Mouse (Mus musculus) intestine, embryonic 16.5 days (tissue): ENCODE data around the gene Bank1. TPM values are rescaled to one million over a fixed set of nuclear protein-coding genes. Genes with fewer than 3 reads are reported as not detected.

ENCODE experiments used
- ATAC-seq: fragments of 200-750 bp; cut with Nextera tagmentation; 2 replicates; pipeline ENCODE4 v1.8.0; 2017; ENCODE audit warnings: moderate TSS enrichment, moderate library complexity
- H3K27ac ChIP-seq: fragments of 300-500 bp; sonication (generic); 2 replicates; pipeline ENCODE4 v1.5.1; 2014; ENCODE audit warnings: mild to moderate bottlenecking, low read length
- H3K27me3 ChIP-seq: fragments of 300-500 bp; sonication (generic); replicated peaks from 2 replicates; pipeline ENCODE4 v1.6.1; 2014; ENCODE audit warnings: low read length, control low read depth, mixed read lengths; ENCODE audit not compliant: control insufficient read depth, insufficient read depth
- H3K36me3 ChIP-seq: fragments of 300-500 bp; sonication (generic); 2 replicates; pipeline ENCODE4 v1.6.1; 2014; ENCODE audit warnings: low read length, control low read depth; ENCODE audit not compliant: control insufficient read depth, insufficient read depth
- H3K4me1 ChIP-seq: fragments of 300-500 bp; sonication (generic); 2 replicates; pipeline ENCODE4 v1.6.1; 2014; ENCODE audit warnings: low read length, control low read depth, mixed read lengths; ENCODE audit not compliant: control insufficient read depth, insufficient read depth
- H3K4me2 ChIP-seq: fragments of 300-500 bp; sonication (generic); 2 replicates; pipeline ENCODE4 v1.6.1; 2014; ENCODE audit warnings: low read depth, low read length, control low read depth
- H3K4me3 ChIP-seq: fragments of 300-500 bp; sonication (generic); 2 replicates; pipeline ENCODE4 v1.5.1; 2014; ENCODE audit warnings: mild to moderate bottlenecking, low read length
- H3K9ac ChIP-seq: fragments of 300-500 bp; sonication (generic); 2 replicates; pipeline ENCODE4 v1.6.1; 2014; ENCODE audit warnings: low read depth, low read length
- H3K9me3 ChIP-seq: fragments of 300-500 bp; sonication (generic); 2 replicates; pipeline ENCODE4 v1.6.1; 2016; ENCODE audit warnings: low read length, control low read depth; ENCODE audit not compliant: control insufficient read depth
- whole genome bisulfite sequencing: fragments of 180-500 bp; shearing (Covaris S2); extraction: QIAGEN DNeasy Blood & Tissue Kit; methylation state at CpG from one replicate; pipeline ENCODE4 v1.1.7; 2014; 5-methylcytosine and 5-hydroxymethylcytosine counted together
- polyA plus RNA-seq: library from polyadenylated mRNA; unstranded; fragments of >200 nt; fragmentation: Nextera tagmentation; extraction: Ambion mirVana; gene quantifications from 2 replicates; pipeline ENCODE4 v1.2.1, GENCODE M21; 2015

The Bank1 gene
- polyA plus RNA-seq: 1.8 and 1.9 TPM in 2 replicates

GRCm38 (mm10) chr3:136325783-136326182, at the start of gene Bank1:
TSS of gene Bank1 (minus strand) at chr3:136326066.
- H3K27me3 ChIP-seq: no peaks in the 10 kb centered on the region
- WGBS: 83% methylated on average over 5 of the region's 5 CpGs
- no peak for ATAC-seq
- no peak within 1 kb of the TSS for H3K9ac ChIP-seq
- H3K9me3 ChIP-seq: no peaks in the 10 kb centered on the region
- H3K27ac ChIP-seq: no peak within 1 kb of the TSS
- no peaks in the 10 kb centered on the region for H3K36me3 ChIP-seq
- H3K4me3 ChIP-seq: no peak within 1 kb of the TSS
- H3K4me1 ChIP-seq: no peaks in the 10 kb centered on the region
- H3K4me2 ChIP-seq: no peak within 1 kb of the TSS

- Histone ChIP-seq H3K4me2 (no peak overlapping the region), H3K4me1 (no peaks in the 10 kb centered on the region), H3K9me3 (no peaks in the 10 kb centered on the region), H3K27me3 (no peaks in the 10 kb centered on the region), H3K36me3 (no peaks in the 10 kb centered on the region), H3K27ac (no peak overlapping the region), H3K4me3 (no peak overlapping the region), H3K9ac (no peak overlapping the region)
- 75% methylated on average over 11 of the region's 11 CpGs for WGBS
- no peak for ATAC-seq
Observed at GRCm38 (mm10) chr3:136369916-136370315, 44.0 kb upstream of the Bank1 start.

- Histone ChIP-seq H3K4me1 (no peaks in the 10 kb centered on the region), H3K4me3 (no peak overlapping the region), H3K27me3 (no peaks in the 10 kb centered on the region), H3K9me3 (no peaks in the 10 kb centered on the region), H3K27ac (no peak overlapping the region), H3K4me2 (no peak overlapping the region), H3K36me3 (no peaks in the 10 kb centered on the region), H3K9ac (no peak overlapping the region)
- no peak for ATAC-seq
- WGBS: 80% methylated on average over 9 of the region's 9 CpGs
Observed at GRCm38 (mm10) chr3:136369466-136369865, 43.6 kb upstream of the Bank1 start.

GRCm38 (mm10) chr3:136368505-136368999, 42.7 kb upstream of the Bank1 start:
- no peak for ATAC-seq
- H3K9me3 ChIP-seq: no peaks in the 10 kb centered on the region
- no peak overlapping the region for H3K4me2 ChIP-seq
- no peak overlapping the region for H3K4me3 ChIP-seq
- H3K27ac ChIP-seq: no peak overlapping the region
- no peak overlapping the region for H3K9ac ChIP-seq
- 88% methylated on average over 4 of the region's 4 CpGs for WGBS
- H3K27me3 ChIP-seq: no peaks in the 10 kb centered on the region
- no peaks in the 10 kb centered on the region for H3K36me3 ChIP-seq
- no peaks in the 10 kb centered on the region for H3K4me1 ChIP-seq

DNA sequence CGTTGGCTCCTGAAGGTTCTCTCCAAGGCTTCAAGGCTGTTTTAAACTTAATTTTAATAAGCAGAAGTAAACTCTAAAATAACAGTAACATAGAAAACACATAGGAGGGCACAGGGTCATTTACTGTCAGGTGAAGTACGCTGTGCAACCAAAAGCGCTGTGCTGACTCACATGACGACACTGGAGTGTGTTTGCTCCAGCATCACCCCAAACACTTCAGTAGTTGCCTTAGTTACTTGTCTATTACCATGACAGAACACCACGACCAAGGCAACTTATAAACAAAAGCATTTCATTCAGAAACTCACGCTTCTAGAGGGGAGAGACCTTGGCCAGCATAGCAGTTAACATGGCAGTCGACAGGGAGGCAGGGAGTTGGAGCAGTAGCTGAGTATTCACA, 23.8 kb upstream of the Bank1 start:
- H3K4me1 ChIP-seq: no peaks in the 10 kb centered on the region
- 76% methylated on average over 7 of the region's 7 CpGs for WGBS
- H3K9me3 ChIP-seq: no peaks in the 10 kb centered on the region
- no peaks in the 10 kb centered on the region for H3K36me3 ChIP-seq
- H3K4me2 ChIP-seq: no peak overlapping the region
- H3K9ac ChIP-seq: no peak overlapping the region
- no peak overlapping the region for H3K4me3 ChIP-seq
- H3K27ac ChIP-seq: no peak overlapping the region
- ATAC-seq: no peak
- H3K27me3 ChIP-seq: no peaks in the 10 kb centered on the region

- no peak for ATAC-seq
- no peaks in the 10 kb centered on the region for H3K4me1 ChIP-seq
- no peak overlapping the region for H3K4me2 ChIP-seq
- H3K27ac ChIP-seq: no peak overlapping the region
- no peaks in the 10 kb centered on the region for H3K27me3 ChIP-seq
- H3K9ac ChIP-seq: no peak overlapping the region
- H3K4me3 ChIP-seq: no peak overlapping the region
- 82% methylated on average over 1 of the region's 1 CpGs for WGBS
- H3K9me3 ChIP-seq: no peaks in the 10 kb centered on the region
- H3K36me3 ChIP-seq: no peaks in the 10 kb centered on the region
Observed at GRCm38 (mm10) chr3:136348611-136349010, 22.7 kb upstream of the Bank1 start.

DNA sequence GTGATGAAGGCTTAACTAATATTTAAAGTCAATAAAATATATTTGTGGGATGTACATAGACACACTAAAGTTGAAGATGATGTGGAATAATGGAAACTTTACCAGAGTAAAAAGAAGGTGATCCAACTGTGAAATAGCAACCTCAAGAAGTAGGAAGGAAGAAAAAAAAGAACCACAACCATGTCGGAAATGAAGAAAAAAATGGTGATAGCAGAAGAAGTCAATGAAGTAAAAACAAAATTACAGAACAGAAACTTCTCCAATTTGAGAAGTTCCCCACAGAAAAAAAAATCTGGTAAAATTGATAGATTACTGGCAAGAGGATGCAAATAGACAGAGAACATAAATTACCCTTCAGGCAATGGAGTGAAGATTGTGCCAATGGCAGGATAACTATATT, 21.4 kb upstream of the Bank1 start:
- no peaks in the 10 kb centered on the region for H3K27me3 ChIP-seq
- 81% methylated on average over 1 of the region's 1 CpGs for WGBS
- no peak overlapping the region for H3K4me2 ChIP-seq
- no peak overlapping the region for H3K4me3 ChIP-seq
- H3K4me1 ChIP-seq: no peaks in the 10 kb centered on the region
- H3K9ac ChIP-seq: no peak overlapping the region
- no peak for ATAC-seq
- no peaks in the 10 kb centered on the region for H3K36me3 ChIP-seq
- H3K9me3 ChIP-seq: no peaks in the 10 kb centered on the region
- no peak overlapping the region for H3K27ac ChIP-seq

- WGBS: 88% methylated on average over 2 of the region's 2 CpGs
- Histone ChIP-seq H3K36me3 (no peaks in the 10 kb centered on the region), H3K27me3 (no peaks in the 10 kb centered on the region), H3K9ac (no peak overlapping the region), H3K4me1 (no peaks in the 10 kb centered on the region), H3K9me3 (no peaks in the 10 kb centered on the region), H3K27ac (no peak overlapping the region), H3K4me2 (no peak overlapping the region), H3K4me3 (no peak overlapping the region)
- no peak for ATAC-seq
Observed at GRCm38 (mm10) chr3:136341911-136342310, 16.0 kb upstream of the Bank1 start.

DNA sequence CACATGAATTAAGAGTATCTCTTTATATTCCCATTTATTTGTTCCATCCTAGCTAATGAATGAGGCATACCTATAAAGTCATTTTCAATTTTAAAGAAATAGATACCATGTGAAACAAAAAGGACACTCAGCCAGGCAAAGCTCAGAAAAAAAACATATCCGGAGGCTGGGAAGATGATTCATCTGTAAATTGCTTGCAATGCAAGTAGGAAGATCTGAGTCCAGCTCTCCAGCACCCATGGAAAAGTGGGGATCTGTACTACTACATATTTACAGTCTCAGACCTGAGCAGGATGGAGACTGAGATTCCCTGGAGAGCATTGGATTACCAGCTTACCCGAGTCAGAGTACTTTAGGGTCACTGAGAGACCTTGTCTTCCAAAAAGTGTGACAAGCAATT, 14.0 kb upstream of the Bank1 start:
- Histone ChIP-seq H3K36me3 (no peaks in the 10 kb centered on the region), H3K4me2 (no peak overlapping the region), H3K4me3 (no peak overlapping the region), H3K27ac (no peak overlapping the region), H3K4me1 (no peaks in the 10 kb centered on the region), H3K9ac (no peak overlapping the region), H3K9me3 (no peaks in the 10 kb centered on the region), H3K27me3 (no peaks in the 10 kb centered on the region)
- ATAC-seq: no peak
- WGBS: 83% methylated on average over 2 of the region's 2 CpGs

- Histone ChIP-seq H3K36me3 (no peaks in the 10 kb centered on the region), H3K4me3 (no peak overlapping the region), H3K4me1 (no peaks in the 10 kb centered on the region), H3K27ac (no peak overlapping the region), H3K27me3 (no peaks in the 10 kb centered on the region), H3K9me3 (no peaks in the 10 kb centered on the region), H3K4me2 (no peak overlapping the region), H3K9ac (no peak overlapping the region)
- ATAC-seq: 0 out of 2 replicates have a peak, but pooled peaks have one; percentile 33
- 61% methylated on average over 2 of the region's 2 CpGs for WGBS
Observed at GRCm38 (mm10) chr3:136331135-136331534, 5.3 kb upstream of the Bank1 start.
